Mouse (Mus musculus): ENCODE measurements around the gene Akp3. TPM values are rescaled to one million over a fixed set of nuclear protein-coding genes. Genes with fewer than 3 reads are reported as not detected.

The Akp3 gene
- polyA plus RNA-seq, 1 experiment from 2014 or later, result not detected

DNA sequence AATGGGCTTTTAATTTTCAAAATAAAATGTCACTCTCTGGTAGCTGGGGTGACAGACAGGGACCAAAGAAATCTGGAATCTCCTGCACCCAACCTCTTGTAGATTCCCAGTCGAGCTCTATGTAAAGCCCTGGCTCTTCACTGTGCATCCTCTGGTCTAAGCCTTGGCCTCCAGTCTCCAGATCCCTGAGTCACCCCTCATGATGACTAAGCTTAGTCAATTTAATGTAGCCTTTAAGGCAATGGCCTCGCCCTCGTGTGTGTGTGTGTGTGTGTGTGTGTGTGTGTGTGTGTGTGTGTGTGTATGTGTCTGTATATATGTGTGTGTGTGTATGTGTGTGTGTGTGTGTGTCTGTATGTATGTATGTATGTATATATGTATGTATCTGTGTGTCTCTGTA lies 34.6 kb downstream of the Akp3 start:
- Histone ChIP-seq H3K27me3 (ENCODE audit: insufficient read depth, poor library complexity, severe bottlenecking) (peaks cover 79% of the 10 kb centered on the region), H3K27ac (no peak overlapping the region), H3K9me3 (no peaks in the 10 kb centered on the region), H3K36me3 (no peaks in the 10 kb centered on the region), H3K4me1 (replicated peaks) (peaks cover 34% of the 10 kb centered on the region), H3K4me3 (no peak overlapping the region)
- 79% methylated on average over 3 of the region's 3 CpGs for WGBS
- DNase-seq (ENCODE audit: low spot score), result no peak

DNA sequence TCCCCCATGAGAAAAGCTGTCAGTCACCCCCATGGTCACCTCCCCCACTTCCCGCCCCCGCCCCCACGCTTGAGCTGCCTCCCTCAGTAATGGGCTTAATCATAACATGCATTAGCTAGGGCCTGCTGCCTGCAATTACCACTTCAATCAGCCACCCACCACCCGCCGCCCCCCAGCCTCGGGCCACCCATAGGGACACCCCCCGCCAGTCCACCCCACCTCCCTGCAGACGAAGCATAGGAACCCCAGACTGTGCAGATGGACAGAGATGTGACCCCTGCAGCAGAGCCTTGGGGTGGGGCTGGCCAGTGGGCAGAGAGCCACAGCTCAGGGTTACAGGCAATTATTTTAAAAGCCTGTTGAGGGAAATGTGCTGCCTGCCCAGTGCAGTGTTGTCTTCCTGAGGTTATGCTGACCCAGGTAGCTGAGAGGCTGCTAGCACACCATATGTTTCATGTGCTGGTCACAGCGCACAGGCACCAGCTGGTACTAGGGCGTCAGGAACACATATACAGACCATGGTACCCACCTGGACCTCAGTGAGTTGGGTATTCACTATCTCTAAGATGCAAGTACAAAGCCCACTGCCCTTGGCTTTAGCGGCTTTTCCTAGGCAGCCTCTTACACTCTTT lies 39.5 kb downstream of the Akp3 start:
- H3K9me3 ChIP-seq, result no peaks in the 10 kb centered on the region
- WGBS, result 36% methylated on average over 11 of the region's 11 CpGs
- DNase-seq (ENCODE audit: low spot score), result no peak
- peak overlapping the region; percentile 35 for H3K27ac ChIP-seq
- peaks cover 13% of the 10 kb centered on the region for H3K4me1 ChIP-seq (replicated peaks)
- no peaks in the 10 kb centered on the region for H3K36me3 ChIP-seq
- no peak overlapping the region for H3K4me3 ChIP-seq
- H3K27me3 ChIP-seq (ENCODE audit: insufficient read depth, poor library complexity, severe bottlenecking), result peaks cover 68% of the 10 kb centered on the region

DNA sequence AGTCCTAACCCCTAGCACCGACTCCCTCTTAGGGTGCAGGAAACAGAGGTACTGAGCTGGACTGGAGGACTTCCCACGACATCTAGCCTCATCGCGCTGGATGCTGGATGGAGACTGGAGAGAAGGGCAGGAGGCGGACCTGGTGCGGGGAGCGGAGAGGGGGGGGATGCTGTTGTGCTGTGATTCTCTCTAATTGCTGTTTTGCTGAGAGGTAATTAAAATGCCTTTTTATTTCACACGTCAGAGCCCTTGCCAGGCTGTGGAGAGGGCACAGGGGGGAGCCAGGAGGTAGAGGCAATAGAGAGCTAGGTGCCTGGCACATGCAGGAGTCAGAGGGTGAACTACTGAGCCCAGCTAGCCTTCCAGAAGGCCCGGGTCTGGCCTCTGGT lies 40.0 kb downstream of the Akp3 start:
- H3K4me1 ChIP-seq (replicated peaks), result peaks cover 18% of the 10 kb centered on the region
- H3K4me3 ChIP-seq, result no peak overlapping the region
- no peak for DNase-seq (ENCODE audit: low spot score)
- no peaks in the 10 kb centered on the region for H3K36me3 ChIP-seq
- H3K9me3 ChIP-seq, result no peaks in the 10 kb centered on the region
- 56% methylated on average over 9 of the region's 9 CpGs for WGBS
- peak overlapping the region; percentile 35; the same call in 1 of the 2 replicates for H3K27ac ChIP-seq
- H3K27me3 ChIP-seq (ENCODE audit: insufficient read depth, poor library complexity, severe bottlenecking), result peaks cover 69% of the 10 kb centered on the region

GRCm38 (mm10) chr1:87170458-87170857 lies 45.7 kb downstream of the Akp3 start:
- no peaks in the 10 kb centered on the region for H3K9me3 ChIP-seq
- peaks cover 49% of the 10 kb centered on the region for H3K4me1 ChIP-seq (replicated peaks)
- H3K27me3 ChIP-seq (ENCODE audit: insufficient read depth, poor library complexity, severe bottlenecking), result peaks cover 85% of the 10 kb centered on the region
- peak; percentile 19 for DNase-seq (ENCODE audit: low spot score)
- 14% methylated on average over 19 of the region's 19 CpGs for whole genome bisulfite sequencing
- peak overlapping the region; percentile 16; the same call in 1 of the 2 replicates for H3K4me3 ChIP-seq
- peak overlapping the region; percentile 62 for H3K27ac ChIP-seq
- no peaks in the 10 kb centered on the region for H3K36me3 ChIP-seq

DNA sequence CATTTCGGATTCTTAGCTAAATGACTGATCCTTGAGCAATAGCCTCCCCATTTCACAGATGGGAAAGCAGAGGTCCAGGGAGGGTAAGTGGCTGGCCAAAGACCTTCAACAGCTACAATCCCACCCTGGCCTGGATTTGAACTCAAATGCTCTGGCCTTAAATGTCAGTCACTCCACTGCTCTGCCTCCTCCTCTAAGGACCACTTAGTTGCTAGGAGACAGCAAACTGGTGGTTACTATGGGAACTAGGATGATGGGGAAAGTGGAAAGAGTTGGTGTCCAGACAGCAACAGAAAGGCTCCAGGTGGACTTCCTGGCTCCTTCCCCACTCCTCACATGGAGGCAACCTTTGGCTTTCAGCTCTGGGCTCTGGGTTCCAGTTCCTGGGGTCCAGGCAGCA lies 46.5 kb downstream of the Akp3 start:
- no peak overlapping the region for H3K4me3 ChIP-seq
- 76% methylated on average over 1 of the region's 1 CpGs for WGBS
- H3K4me1 ChIP-seq (replicated peaks), result peaks cover 57% of the 10 kb centered on the region
- peaks cover 81% of the 10 kb centered on the region for H3K27me3 ChIP-seq (ENCODE audit: insufficient read depth, poor library complexity, severe bottlenecking)
- H3K36me3 ChIP-seq, result no peaks in the 10 kb centered on the region
- H3K9me3 ChIP-seq, result no peaks in the 10 kb centered on the region
- no peak overlapping the region for H3K27ac ChIP-seq
- no peak for DNase-seq (ENCODE audit: low spot score)

GRCm38 (mm10) chr1:87172316-87172715 lies 47.5 kb downstream of the Akp3 start:
- Histone ChIP-seq H3K27me3 (ENCODE audit: insufficient read depth, poor library complexity, severe bottlenecking) (peaks cover 76% of the 10 kb centered on the region), H3K27ac (peak overlapping the region; percentile 66), H3K4me1 (replicated peaks) (peaks cover 59% of the 10 kb centered on the region), H3K9me3 (no peaks in the 10 kb centered on the region), H3K4me3 (no peak overlapping the region), H3K36me3 (no peaks in the 10 kb centered on the region)
- WGBS, result 49% methylated on average over 9 of the region's 9 CpGs
- peak; percentile 15 for DNase-seq (ENCODE audit: low spot score)

- H3K36me3 ChIP-seq, result no peaks in the 10 kb centered on the region
- DNase-seq (ENCODE audit: low spot score), result peak; percentile 82
- H3K4me1 ChIP-seq (replicated peaks), result peaks cover 58% of the 10 kb centered on the region
- 25% methylated on average over 28 of the region's 28 CpGs for WGBS
- peaks cover 68% of the 10 kb centered on the region for H3K27me3 ChIP-seq (ENCODE audit: insufficient read depth, poor library complexity, severe bottlenecking)
- H3K4me3 ChIP-seq, result 0 out of 2 replicates have a peak overlapping the region, but pooled peaks have one; percentile 14
- H3K9me3 ChIP-seq, result no peaks in the 10 kb centered on the region
- peak overlapping the region; percentile 50; the same call in 1 of the 2 replicates for H3K27ac ChIP-seq
Observed at GRCm38 (mm10) chr1:87174006-87174955, 49.5 kb downstream of the Akp3 start.

DNA sequence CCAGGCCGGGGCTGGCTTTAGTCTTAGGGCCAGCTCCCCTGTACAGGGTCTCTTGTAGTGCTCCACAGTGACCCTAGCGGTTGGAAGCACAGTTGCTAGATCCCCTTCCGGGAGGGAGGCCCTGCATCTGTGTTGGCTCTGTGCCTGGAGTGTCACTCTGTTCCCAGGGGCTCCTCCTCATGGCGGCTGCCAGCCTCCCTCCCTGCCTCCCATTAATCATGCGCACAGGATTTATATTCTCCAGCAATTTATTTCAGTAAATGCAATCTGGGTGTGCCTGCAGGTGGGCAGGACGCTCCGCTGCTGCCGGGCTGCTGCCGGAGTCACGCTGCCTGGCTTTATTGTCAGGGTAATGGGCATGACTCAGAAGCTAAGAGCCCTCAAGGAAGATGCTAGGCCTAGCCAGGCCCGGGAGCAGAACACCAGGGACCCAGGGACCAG lies 51.1 kb downstream of the Akp3 start:
- no peaks in the 10 kb centered on the region for H3K9me3 ChIP-seq
- peaks cover 66% of the 10 kb centered on the region for H3K27me3 ChIP-seq (ENCODE audit: insufficient read depth, poor library complexity, severe bottlenecking)
- H3K36me3 ChIP-seq, result no peaks in the 10 kb centered on the region
- H3K27ac ChIP-seq, result peak overlapping the region; percentile 3; the same call in 1 of the 2 replicates
- WGBS, result 18% methylated on average over 11 of the region's 11 CpGs
- peaks cover 42% of the 10 kb centered on the region for H3K4me1 ChIP-seq (replicated peaks)
- DNase-seq (ENCODE audit: low spot score), result peak; percentile 69
- H3K4me3 ChIP-seq, result peak overlapping the region; percentile 18; the same call in 1 of the 2 replicates

Other genes with a start within 250 kb of the Akp3 start
- gene Alppl2, start 35.0 kb upstream of the Akp3 start, polyA plus RNA-seq (2016; fragmentation: Nextera tagmentation; extraction: Ambion mirVana), result not detected in 2 replicates
- gene Alpi, start 23.4 kb upstream of the Akp3 start, polyA plus RNA-seq (2016; fragmentation: Nextera tagmentation; extraction: Ambion mirVana), result not detected in 2 replicates
- 5.4 and 21.9 TPM in 2 replicates for gene Ecel1, start 31.5 kb downstream of the Akp3 start, polyA plus RNA-seq (2016; fragmentation: Nextera tagmentation; extraction: Ambion mirVana)
- 0.34 and 5.8 TPM in 2 replicates for gene Prss56, start 58.3 kb downstream of the Akp3 start, polyA plus RNA-seq (2016; fragmentation: Nextera tagmentation; extraction: Ambion mirVana)
- 0.10 TPM in 1 of 2 replicates, not detected in the other for gene Chrnd, start 65.6 kb downstream of the Akp3 start, polyA plus RNA-seq (2016; fragmentation: Nextera tagmentation; extraction: Ambion mirVana)
- gene Chrng, start 79.7 kb downstream of the Akp3 start, polyA plus RNA-seq (2016; fragmentation: Nextera tagmentation; extraction: Ambion mirVana), result 0.37 and 1.3 TPM in 2 replicates
- gene Eif4e2, start 88.9 kb downstream of the Akp3 start, polyA plus RNA-seq (2016; fragmentation: Nextera tagmentation; extraction: Ambion mirVana), result 172 and 173 TPM in 2 replicates
- 0.14 and 0.49 TPM in 2 replicates for gene Efhd1, start 139.4 kb downstream of the Akp3 start, polyA plus RNA-seq (2016; fragmentation: Nextera tagmentation; extraction: Ambion mirVana)
- gene Gigyf2, start 202.0 kb downstream of the Akp3 start, polyA plus RNA-seq (2016; fragmentation: Nextera tagmentation; extraction: Ambion mirVana), result 46.1 and 48.1 TPM in 2 replicates